Mouse (Mus musculus): ENCODE measurements around the gene Hsd17b13.
"Not testable (repeated sequence)": the region's sequence is repeated elsewhere in the genome, so short reads cannot be mapped to it uniquely, and the experiment has no call there.

Gene Hsd17b13

DNA sequence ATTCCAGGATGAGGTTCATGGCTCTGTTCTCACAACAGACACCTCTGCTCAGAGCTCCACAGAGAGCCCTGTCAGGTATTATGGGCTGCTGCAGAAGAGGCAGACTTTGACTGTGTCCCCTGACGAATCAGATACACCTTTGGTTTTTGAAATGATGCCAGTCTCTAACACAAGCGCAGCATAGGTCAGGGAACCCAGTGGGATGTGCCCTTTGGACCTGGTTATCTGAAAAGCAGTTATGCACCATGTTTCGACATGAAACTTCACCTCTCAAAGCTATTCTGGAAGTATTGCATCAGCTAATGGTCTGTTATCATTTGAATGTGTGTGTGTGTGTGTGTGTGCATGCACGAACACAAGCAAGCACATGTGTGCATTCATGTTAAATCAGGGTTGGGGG lies at the start of gene Hsd17b13:
Gene Hsd17b13 (minus strand): TSS at position 114 of the 400 bp plus-strand sequence.
- no peak for DNase-seq (ENCODE audit: low read depth)

DNA sequence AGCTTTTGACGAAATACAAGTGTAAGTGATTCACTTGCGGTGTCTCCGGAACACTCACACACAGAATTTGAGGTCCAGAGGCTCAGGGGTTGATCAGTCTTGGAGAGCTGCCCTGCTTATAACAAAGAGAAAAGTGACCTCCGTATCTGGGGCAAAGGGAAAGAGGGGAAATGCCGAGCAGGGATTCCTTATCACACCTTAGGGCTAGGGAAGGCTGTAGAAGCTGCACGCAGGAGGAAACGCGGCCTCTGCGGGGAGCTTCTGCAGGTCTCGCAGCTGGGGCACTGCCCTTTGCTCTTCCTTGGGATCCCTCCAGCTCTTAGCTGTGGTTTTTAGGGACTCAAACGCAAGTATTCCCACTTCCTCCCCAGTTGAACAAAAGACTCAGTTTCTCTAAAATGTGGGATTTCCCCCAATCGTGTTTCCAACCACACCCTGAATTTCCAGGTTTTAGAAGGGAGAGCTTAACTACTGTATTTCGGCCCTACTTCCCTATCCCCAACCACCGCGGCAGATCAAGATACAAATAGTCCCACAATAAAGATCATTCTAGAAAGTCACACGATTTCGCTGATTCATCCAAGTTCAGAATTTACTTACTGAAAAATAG lies 48.1 kb upstream of the Hsd17b13 start:
- no peak for DNase-seq (ENCODE audit: low read depth)

GRCm38 (mm10) chr5:104024762-104025161 lies 47.6 kb upstream of the Hsd17b13 start:
- DNase-seq (ENCODE audit: low read depth), result no peak

DNA sequence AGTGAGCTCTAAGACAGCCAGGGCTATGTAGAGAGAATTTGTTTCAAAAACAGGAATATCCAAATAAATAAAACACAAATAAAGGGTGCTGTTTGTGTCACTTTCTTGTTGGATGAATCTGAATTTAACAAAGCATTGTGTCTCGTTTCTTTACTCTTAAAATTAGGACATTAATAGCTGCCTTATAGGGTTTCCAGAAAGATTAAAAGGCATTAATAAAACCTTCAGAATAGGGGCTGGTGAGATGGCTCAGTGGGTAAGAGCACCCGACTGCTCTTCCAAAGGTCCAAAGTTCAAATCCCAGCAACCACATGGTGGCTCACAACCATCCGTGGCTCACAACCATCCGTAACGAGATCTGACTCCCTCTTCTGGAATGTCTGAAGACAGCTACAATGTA lies 47.0 kb upstream of the Hsd17b13 start:
- not testable (repeated sequence) for DNase-seq (ENCODE audit: low read depth)

GRCm38 (mm10) chr5:104023289-104024020 lies 46.2 kb upstream of the Hsd17b13 start:
- no peak for DNase-seq (ENCODE audit: low read depth)

- no peak for DNase-seq (ENCODE audit: low read depth)
These were observed 45.3 kb upstream of the Hsd17b13 start for GRCm38 (mm10) chr5:104022558-104022957.

DNA sequence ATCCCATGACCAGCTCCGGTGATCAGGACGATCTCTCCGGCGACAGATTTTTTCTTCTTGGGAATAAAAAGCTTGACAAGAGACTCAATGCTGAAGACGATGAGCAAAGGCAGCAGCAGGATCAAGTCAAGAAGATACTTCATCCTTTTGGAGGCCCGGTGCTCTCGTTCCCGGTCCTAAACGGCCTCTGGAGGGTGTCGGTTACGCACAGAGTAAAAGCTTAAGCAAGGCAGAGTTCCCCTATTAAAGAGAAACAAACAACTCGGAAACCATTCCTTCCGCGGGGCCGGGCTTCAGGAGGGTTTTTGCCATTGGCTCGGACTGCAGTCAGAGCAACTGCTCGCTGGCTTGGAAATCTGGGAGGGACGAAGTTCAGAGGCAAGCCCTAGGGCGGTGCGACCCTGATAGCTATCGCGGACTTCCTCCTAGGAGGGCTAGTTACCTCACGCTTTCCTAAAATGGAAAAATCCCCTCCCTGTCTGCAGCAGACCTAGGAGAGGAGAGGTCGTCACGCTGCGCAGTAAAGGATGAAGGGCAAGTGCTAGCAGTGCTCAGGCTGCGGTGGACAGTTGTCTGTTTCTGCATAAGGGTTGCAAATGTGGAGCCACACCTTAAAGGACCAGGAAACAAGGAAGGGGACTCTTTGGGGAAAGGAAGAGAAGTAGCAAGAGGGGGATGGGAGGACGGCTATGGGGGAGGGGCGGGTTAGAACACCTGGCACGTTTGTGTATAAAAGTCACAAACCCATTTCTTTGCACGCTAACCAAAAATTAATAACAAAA lies 44.6 kb upstream of the Hsd17b13 start, which contains the start of gene Hsd17b11:
Gene Hsd17b11 (minus strand): TSS at position 323 of the 782 bp plus-strand sequence.
- DNase-seq (ENCODE audit: low read depth), result peak; percentile 68

- no peak for DNase-seq (ENCODE audit: low read depth)
These were observed 34.2 kb upstream of the Hsd17b13 start for GRCm38 (mm10) chr5:104011419-104011818.

DNA sequence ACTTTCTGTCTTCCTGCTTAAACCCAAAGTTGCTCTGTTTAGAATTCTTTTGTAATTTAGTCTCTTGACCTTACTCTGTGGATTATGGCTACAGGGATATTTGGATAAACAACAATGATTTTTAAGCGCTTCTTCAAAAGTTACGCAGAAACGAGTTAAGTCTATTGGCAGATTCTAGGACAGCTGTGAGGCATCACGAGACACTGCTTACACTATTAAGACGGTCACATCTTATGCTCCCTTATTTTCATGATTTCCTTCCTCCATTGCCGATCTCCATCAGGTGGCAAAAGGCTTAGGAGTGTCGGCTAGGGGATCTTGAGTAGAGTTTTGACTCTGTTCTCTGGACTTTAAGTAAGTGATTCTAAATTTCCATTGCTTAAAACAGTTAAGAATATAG lies 33.1 kb upstream of the Hsd17b13 start:
- DNase-seq (ENCODE audit: low read depth), result no peak

GRCm38 (mm10) chr5:104009421-104009820 lies 32.2 kb upstream of the Hsd17b13 start:
- no peak for DNase-seq (ENCODE audit: low read depth)

DNA sequence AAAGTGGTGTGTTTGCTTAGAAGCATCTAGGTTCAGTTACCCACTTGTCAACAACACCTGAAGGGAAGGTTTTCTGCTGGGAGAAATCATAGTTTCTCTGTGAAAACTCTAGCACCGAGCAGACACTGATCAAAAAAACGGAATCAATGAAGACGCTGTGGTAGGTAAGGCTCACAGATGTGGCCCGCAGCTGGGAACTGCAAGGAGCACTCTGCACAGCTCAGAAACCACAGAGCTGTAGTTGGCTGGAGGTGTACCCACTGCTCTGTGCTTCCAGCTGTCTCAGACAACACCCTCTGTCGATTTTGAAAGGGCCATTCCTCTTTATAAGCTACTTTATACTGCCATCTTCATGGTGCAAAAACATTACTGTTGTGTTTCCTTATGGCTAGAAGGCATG lies 30.6 kb upstream of the Hsd17b13 start:
- DNase-seq (ENCODE audit: low read depth), result no peak

DNA sequence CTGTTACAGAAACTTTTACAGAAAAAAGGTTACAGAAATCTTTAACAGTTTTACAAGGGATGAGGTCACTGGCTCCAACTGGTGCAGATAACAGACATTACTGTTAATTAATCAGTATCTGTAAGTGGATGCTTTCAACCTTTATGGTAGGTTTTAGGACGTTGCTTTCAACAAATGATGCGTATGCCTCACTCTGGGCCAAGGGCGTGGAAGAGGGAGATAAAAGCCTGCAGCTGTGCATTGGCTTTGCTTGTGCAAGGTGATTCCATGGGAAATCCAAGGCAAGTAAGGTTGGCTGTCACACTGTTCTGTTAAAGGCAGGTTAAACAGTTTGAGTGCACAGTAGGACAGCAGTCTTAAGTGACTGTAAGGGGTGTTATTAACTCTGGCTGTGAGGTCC lies 29.6 kb upstream of the Hsd17b13 start:
- no peak for DNase-seq (ENCODE audit: low read depth)

- DNase-seq (ENCODE audit: low read depth), result no peak
These were observed 26.7 kb upstream of the Hsd17b13 start for GRCm38 (mm10) chr5:104003955-104004354.

DNA sequence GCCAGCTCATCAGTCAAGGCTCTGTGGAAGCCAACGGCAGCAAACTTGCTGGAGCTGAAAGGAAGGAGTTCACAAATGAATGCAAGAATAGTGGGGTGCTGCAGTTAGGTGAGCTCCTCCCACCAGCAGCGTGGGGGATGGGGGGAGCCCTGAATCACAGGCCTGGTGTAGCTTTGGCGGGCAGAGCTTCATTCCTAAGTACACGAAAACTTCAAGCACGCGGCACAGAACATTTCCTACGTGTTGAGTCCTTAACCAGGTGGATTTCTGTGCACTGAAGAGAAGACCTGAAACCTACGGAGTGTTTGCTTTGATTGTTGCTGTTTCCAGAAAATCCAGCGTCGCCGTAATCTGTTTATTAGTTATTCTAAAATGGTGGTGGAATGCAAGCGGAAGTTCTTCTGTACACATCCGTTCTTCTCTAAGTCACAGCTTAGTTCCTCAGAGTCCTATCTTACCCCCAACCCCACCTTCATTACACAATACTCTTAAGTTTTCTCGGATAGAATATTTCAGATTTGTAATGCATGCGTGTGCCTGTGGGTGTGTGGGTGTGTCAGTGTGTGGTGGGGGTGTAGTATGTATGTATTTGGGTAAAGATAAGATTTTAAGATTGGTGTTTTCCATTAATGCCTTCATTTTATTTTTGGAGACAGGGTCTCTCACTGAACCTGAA lies 26.2 kb upstream of the Hsd17b13 start:
- DNase-seq (ENCODE audit: low read depth), result no peak

DNA sequence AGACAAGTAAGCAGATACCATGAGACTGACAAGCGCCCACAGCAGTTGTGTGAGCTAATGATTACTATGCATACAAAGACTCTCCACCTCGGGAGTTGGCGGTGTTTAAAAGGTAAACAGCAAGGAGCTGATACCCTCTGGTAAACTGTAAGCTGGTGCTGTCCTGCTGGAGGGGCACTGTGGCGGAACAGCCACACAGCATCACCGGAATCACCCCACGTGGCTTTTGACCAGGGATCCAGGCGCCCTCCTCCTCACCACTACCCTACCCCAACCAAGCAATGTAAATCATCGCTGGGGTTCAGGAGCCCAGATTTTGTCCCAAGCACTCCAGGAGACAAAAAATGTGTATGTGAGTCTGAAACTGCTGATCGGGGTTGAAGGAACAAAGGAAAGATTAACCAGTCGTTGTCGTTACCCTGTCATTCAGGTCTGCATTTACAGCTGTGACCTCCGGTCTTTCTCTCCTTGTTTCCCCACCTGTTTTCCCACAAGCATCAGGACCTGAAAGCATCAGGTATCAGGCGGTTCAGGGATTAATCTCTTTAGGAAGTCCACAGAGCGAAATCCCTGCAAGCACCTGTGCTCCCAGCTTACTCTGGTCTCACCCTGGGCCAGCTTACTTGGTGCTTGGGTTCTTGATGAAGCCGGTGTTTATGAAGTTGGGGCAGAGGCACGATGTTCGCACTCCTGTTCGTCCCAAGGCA lies 25.5 kb upstream of the Hsd17b13 start:
- no peak for DNase-seq (ENCODE audit: low read depth)

- DNase-seq (ENCODE audit: low read depth), result peak; percentile 73
These were observed 22.5 kb upstream of the Hsd17b13 start for GRCm38 (mm10) chr5:103999738-104000137.

- no peak for DNase-seq (ENCODE audit: low read depth)
These were observed 21.5 kb upstream of the Hsd17b13 start for GRCm38 (mm10) chr5:103998739-103999138.

GRCm38 (mm10) chr5:103995181-103995580 lies 18.0 kb upstream of the Hsd17b13 start:
- peak; percentile 31 for DNase-seq (ENCODE audit: low read depth)

DNA sequence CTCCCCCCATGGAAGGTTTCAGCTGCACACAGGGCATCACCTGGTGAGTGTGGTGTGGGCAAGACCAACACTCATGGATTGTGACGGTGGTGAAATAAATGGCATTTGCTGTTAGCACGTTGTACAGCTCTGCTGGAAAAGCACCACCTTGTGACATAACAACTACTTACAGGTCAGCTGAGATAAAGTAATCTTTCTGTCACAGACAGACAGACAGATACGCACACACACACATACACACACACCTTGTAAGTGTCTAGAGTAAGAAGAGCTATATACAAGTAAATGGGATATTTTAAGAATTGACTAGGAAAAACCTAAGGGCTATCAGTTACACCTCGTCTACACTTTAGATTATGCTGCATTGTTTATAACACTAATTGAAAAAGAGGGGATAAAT lies 17.5 kb upstream of the Hsd17b13 start:
- DNase-seq (ENCODE audit: low read depth), result no peak

GRCm38 (mm10) chr5:103993601-103994000 lies 16.4 kb upstream of the Hsd17b13 start:
- DNase-seq (ENCODE audit: low read depth), result no peak

DNA sequence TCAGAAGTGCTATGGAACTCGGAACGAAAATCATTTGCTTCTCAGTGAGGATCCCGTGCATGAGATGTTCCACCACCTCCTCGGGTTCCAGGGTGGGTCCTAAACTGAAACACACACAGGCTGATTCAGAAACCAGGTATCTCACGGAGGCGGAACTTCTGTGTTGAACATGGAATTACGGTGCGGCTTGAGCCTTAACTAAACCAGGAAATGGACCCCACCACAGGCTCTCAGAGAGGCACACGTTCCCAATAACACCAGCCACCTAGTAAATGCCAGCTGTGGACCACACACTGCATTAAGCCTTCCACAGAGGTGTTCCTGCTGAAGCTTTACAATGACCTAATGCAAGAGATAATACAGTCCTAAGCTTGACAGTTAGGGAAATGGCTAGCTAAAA lies 15.6 kb upstream of the Hsd17b13 start:
- no peak for DNase-seq (ENCODE audit: low read depth)

Data from c-Kit-positive CD71-negative TER-119-negative erythroid progenitor cells, embryonic 14.5 days (primary cell).